Mouse (Mus musculus) midbrain, embryonic 15.5 days (tissue): ENCODE results near the gene Gm8220. TPM values are rescaled to one million over a fixed set of nuclear protein-coding genes. Genes with fewer than 3 reads are reported as not detected.
"Not testable (repeated sequence)": the region's sequence is repeated elsewhere in the genome, so short reads cannot be mapped to it uniquely, and the experiment has no call there.

Experiments
- ATAC-seq: fragments of 200-750 bp; cut with Nextera tagmentation; replicated peaks from 2 replicates; pipeline ENCODE4 v1.8.0; 2017; ENCODE audit warnings: moderate TSS enrichment
- H3K27ac ChIP-seq: fragments of 300-500 bp; sonication (generic); 2 replicates; pipeline ENCODE4 v1.5.1; 2015; ENCODE audit warnings: mild to moderate bottlenecking, inconsistent platforms
- H3K27me3 ChIP-seq: fragments of 300-500 bp; sonication (generic); replicated peaks from 2 replicates; pipeline ENCODE4 v1.6.1; 2015; ENCODE audit warnings: inconsistent platforms
- H3K36me3 ChIP-seq: fragments of 300-500 bp; sonication (generic); replicated peaks from 2 replicates; pipeline ENCODE4 v1.6.1; 2015; ENCODE audit warnings: inconsistent platforms
- H3K4me1 ChIP-seq: fragments of 300-500 bp; sonication (generic); 2 replicates; pipeline ENCODE4 v1.6.1; 2015; ENCODE audit warnings: inconsistent platforms
- H3K4me2 ChIP-seq: fragments of 300-500 bp; sonication (generic); 2 replicates; pipeline ENCODE4 v1.6.1; 2015; ENCODE audit warnings: inconsistent platforms, mild to moderate bottlenecking, moderate library complexity
- H3K4me3 ChIP-seq: fragments of 300-500 bp; sonication (generic); 2 replicates; pipeline ENCODE4 v1.5.1; 2015; ENCODE audit warnings: mild to moderate bottlenecking, inconsistent platforms
- H3K9ac ChIP-seq: fragments of 300-500 bp; sonication (generic); 2 replicates; pipeline ENCODE4 v1.6.1; 2015; ENCODE audit warnings: mild to moderate bottlenecking, inconsistent platforms
- H3K9me3 ChIP-seq: fragments of 300-500 bp; sonication (generic); 2 replicates; pipeline ENCODE4 v1.6.1; 2016; ENCODE audit warnings: inconsistent platforms
- WGBS: fragments of 180-500 bp; shearing (Covaris S2); methylation state at CpG from one replicate; pipeline ENCODE4 v1.1.7; 2015; ENCODE audit warnings: mixed read lengths; 5-methylcytosine and 5-hydroxymethylcytosine counted together
- polyA plus RNA-seq: library from polyadenylated mRNA; unstranded; fragments of >200 nt; fragmentation: Nextera tagmentation; extraction: Ambion mirVana; gene quantifications from 2 replicates; pipeline ENCODE4 v1.2.1, GENCODE M21; 2015

Gm8220 gene
- not detected in 2 replicates for polyA plus RNA-seq

GRCm38 (mm10) chr14:44285280-44285679 lies at the start of gene Gm8220:
TSS of gene Gm8220 (plus strand) at chr14:44285580.
- WGBS, result 86% methylated on average over 2 of the region's 2 CpGs
- H3K27ac ChIP-seq, H3K4me3 ChIP-seq, H3K27me3 ChIP-seq, ATAC-seq, H3K4me2 ChIP-seq, H3K9ac ChIP-seq, H3K36me3 ChIP-seq, H3K9me3 ChIP-seq, H3K4me1 ChIP-seq: not testable (repeated sequence)

DNA sequence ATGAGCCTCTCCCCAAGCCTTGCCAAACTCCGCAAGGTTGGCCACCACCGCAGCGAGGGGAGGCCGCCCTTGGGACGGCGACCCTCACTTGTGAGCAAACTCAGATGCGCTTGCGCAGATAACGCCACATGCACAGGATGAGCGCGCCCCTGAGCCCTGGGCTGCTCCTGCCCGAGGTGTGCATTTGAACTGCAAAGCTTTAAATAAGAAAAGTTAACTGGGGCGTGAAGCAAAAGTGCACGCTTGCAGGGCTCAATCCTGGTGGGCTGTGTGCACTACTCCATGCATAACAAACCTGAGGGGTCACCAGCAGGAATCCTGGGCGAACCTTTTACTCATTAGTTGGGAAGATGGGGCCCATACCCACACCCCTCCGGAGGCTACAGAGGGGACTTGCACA lies 37.3 kb upstream of the Gm8220 start:
- H3K9ac ChIP-seq, result no peak overlapping the region
- no peaks in the 10 kb centered on the region for H3K36me3 ChIP-seq
- H3K4me3 ChIP-seq, result no peak overlapping the region
- ATAC-seq, result no peak
- H3K4me2 ChIP-seq, result no peak overlapping the region
- no peaks in the 10 kb centered on the region for H3K9me3 ChIP-seq
- H3K27me3 ChIP-seq, result no peaks in the 10 kb centered on the region
- WGBS, result 93% methylated on average over 16 of the region's 16 CpGs
- H3K4me1 ChIP-seq, result no peaks in the 10 kb centered on the region
- H3K27ac ChIP-seq, result no peak overlapping the region

DNA sequence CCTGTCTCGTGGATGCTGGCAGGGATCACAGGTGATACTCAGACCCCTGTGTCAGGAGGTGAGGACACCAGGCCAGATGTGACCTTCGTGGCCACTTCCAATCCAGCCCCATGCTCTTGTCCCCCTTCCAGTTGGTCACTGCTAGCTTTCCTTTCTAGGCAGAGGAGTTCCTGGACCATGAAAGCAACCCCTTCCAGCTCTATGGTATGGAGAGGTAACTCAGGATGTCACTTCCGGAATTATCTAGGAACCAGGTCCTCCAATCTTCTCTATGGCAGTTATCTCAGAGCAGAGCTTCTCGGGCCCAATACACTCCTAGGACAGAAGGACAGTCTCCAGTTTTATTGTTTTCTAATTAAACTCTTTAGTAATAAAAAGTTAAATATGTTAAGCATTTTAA lies 26.7 kb downstream of the Gm8220 start:
- not testable (repeated sequence) for H3K4me3 ChIP-seq, H3K9me3 ChIP-seq, H3K36me3 ChIP-seq, ATAC-seq, H3K4me1 ChIP-seq, H3K27me3 ChIP-seq, H3K27ac ChIP-seq, H3K9ac ChIP-seq, H3K4me2 ChIP-seq
- 86% methylated on average over 4 of the region's 4 CpGs for WGBS

DNA sequence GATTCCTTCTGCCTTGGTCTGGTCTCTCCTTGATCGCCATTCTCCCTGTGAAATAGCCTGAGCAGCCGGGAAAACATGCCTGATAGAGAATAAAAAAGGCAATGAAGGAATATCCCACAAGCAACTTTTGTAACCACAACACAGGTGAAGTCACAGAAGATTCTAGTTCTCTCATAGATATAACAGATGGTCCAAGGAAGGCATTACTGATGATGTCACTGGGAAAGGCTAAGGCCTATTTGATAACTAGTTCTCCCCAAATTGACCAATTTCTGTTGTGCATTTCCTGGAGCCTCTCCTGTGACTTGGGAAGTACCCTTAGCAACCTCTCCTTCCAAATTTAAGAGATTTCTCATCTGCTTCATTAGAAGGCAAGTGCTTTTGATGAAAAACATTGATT lies 53.1 kb downstream of the Gm8220 start, which contains the start of gene Gm5930:
Gm5930 (minus strand) TSS at position 101 of the 400 bp plus-strand sequence.
- ATAC-seq, result not testable (repeated sequence)

More for the DNA sequence above, 53.1 kb downstream of the Gm8220 start, which contains the start of gene Gm5930:
- H3K4me2 ChIP-seq, H3K9me3 ChIP-seq, H3K27me3 ChIP-seq, H3K27ac ChIP-seq, H3K9ac ChIP-seq, H3K36me3 ChIP-seq, H3K4me1 ChIP-seq, H3K4me3 ChIP-seq: not testable (repeated sequence)
- WGBS, result 84% methylated on average over 2 of the region's 2 CpGs

Other genes with a start within 250 kb of the Gm8220 start
- gene Ear2, start 182.9 kb upstream of the Gm8220 start, polyA plus RNA-seq, result not detected in 2 replicates
- gene Gm3327, start 161.7 kb upstream of the Gm8220 start, polyA plus RNA-seq, result not detected in 2 replicates
- 0.12 TPM in 1 of 2 replicates, not detected in the other for gene Gm8212, start 87.9 kb upstream of the Gm8220 start, polyA plus RNA-seq
- gene 4930503E14Rik, start 72.3 kb upstream of the Gm8220 start, polyA plus RNA-seq, result not detected in 2 replicates
- not detected in 2 replicates for gene Gm5930, start 53.0 kb downstream of the Gm8220 start, polyA plus RNA-seq
- gene Gm8229, start 79.8 kb downstream of the Gm8220 start, polyA plus RNA-seq, result not detected in 2 replicates
- gene Gm3371, start 125.1 kb downstream of the Gm8220 start, polyA plus RNA-seq, result not detected in 2 replicates
- not detected in 2 replicates for gene Gm8232, start 148.1 kb downstream of the Gm8220 start, polyA plus RNA-seq
- not detected in 2 replicates for gene BC061237, start 206.9 kb downstream of the Gm8220 start, polyA plus RNA-seq
- gene Gm17093, start 232.7 kb downstream of the Gm8220 start, polyA plus RNA-seq, result not detected in 2 replicates